Mouse (Mus musculus) kidney, adult 18-20 months (tissue): Measurements from ENCODE around the gene Ppie.
"Not testable (repeated sequence)": the region's sequence is repeated elsewhere in the genome, so short reads cannot be mapped to it uniquely, and the experiment has no call there.

Source experiments
- DNase-seq: peaks from one replicate; pipeline ENCODE4 v3.0.0; 2021

The Ppie gene

GRCm38 (mm10) chr4:123139513-123140154 lies at the start of gene Ppie:
TSS of gene Ppie (minus strand) at chr4:123139951.
- peak; percentile 85 for DNase-seq

- no peak for DNase-seq
Observed at GRCm38 (mm10) chr4:123184816-123185215, 45.1 kb upstream of the Ppie start.

- peak; percentile 75 for DNase-seq
Observed at GRCm38 (mm10) chr4:123183239-123184056, 43.7 kb upstream of the Ppie start.

- DNase-seq, result peak; percentile 8
Observed at GRCm38 (mm10) chr4:123182328-123183238, 42.8 kb upstream of the Ppie start, which contains the start of gene Hpcal4. TSS of gene Hpcal4 (plus strand) at chr4:123183227.

- DNase-seq, result no peak
Observed at GRCm38 (mm10) chr4:123171811-123172210, 32.1 kb upstream of the Ppie start.

- DNase-seq, result no peak
Observed at GRCm38 (mm10) chr4:123164157-123164556, 24.4 kb upstream of the Ppie start.

GRCm38 (mm10) chr4:123162305-123162917 lies 22.7 kb upstream of the Ppie start:
- no peak for DNase-seq

- DNase-seq, result not testable (repeated sequence)
Observed at GRCm38 (mm10) chr4:123161251-123161650, 21.5 kb upstream of the Ppie start.

- DNase-seq, result no peak
Observed at GRCm38 (mm10) chr4:123160571-123160970, 20.8 kb upstream of the Ppie start.

- DNase-seq, result no peak
Observed at GRCm38 (mm10) chr4:123155840-123156239, 16.1 kb upstream of the Ppie start.

- DNase-seq, result no peak
Observed at GRCm38 (mm10) chr4:123155427-123155826, 15.7 kb upstream of the Ppie start.

- DNase-seq, result peak; percentile 4
Observed at GRCm38 (mm10) chr4:123155004-123155403, 15.3 kb upstream of the Ppie start.

- DNase-seq, result no peak
Observed at GRCm38 (mm10) chr4:123152976-123153375, 13.2 kb upstream of the Ppie start.

GRCm38 (mm10) chr4:123152003-123152402 lies 12.3 kb upstream of the Ppie start:
- DNase-seq, result no peak

- DNase-seq, result no peak
Observed at GRCm38 (mm10) chr4:123147446-123148150, 7.8 kb upstream of the Ppie start.

- no peak for DNase-seq
Observed at GRCm38 (mm10) chr4:123137551-123137950, 2.2 kb downstream of the Ppie start.

GRCm38 (mm10) chr4:123127051-123127450 lies 12.7 kb downstream of the Ppie start:
- no peak for DNase-seq

- no peak for DNase-seq
Observed at GRCm38 (mm10) chr4:123126626-123127025, 13.1 kb downstream of the Ppie start.

GRCm38 (mm10) chr4:123121286-123121685 lies 18.5 kb downstream of the Ppie start:
- no peak for DNase-seq

- DNase-seq, result not testable (repeated sequence)
Observed at GRCm38 (mm10) chr4:123116640-123117039, 23.1 kb downstream of the Ppie start.

- no peak for DNase-seq
Observed at GRCm38 (mm10) chr4:123116011-123116410, 23.7 kb downstream of the Ppie start, which contains the start of gene Oxct2b. TSS of gene Oxct2b (plus strand) at chr4:123116266.

GRCm38 (mm10) chr4:123114651-123115050 lies 25.1 kb downstream of the Ppie start:
- DNase-seq, result not testable (repeated sequence)
